Mouse (Mus musculus) liver, embryonic 13.5 days (tissue): Measurements from ENCODE around the gene Commd2. TPM values are rescaled to one million over a fixed set of nuclear protein-coding genes. Genes with fewer than 3 reads are reported as not detected.

ENCODE experiments used
- ATAC-seq: fragments of 200-750 bp; cut with Nextera tagmentation; 2 replicates; pipeline ENCODE4 v1.8.0; 2017; ENCODE audit warnings: low read depth, mild to moderate bottlenecking, moderate number of reproducible peaks, moderate library complexity
- DNase-seq: peaks from one replicate; pipeline ENCODE4 v3.0.0; 2022
- H3K27ac ChIP-seq: fragments of 300-500 bp; sonication (generic); 2 replicates; pipeline ENCODE4 v1.5.1; 2015; ENCODE audit warnings: moderate library complexity, mild to moderate bottlenecking, inconsistent platforms
- H3K27me3 ChIP-seq: fragments of 300-500 bp; sonication (generic); 2 replicates; pipeline ENCODE4 v1.6.1; 2015; ENCODE audit warnings: mild to moderate bottlenecking, inconsistent platforms
- H3K36me3 ChIP-seq: fragments of 300-500 bp; sonication (generic); 2 replicates; pipeline ENCODE4 v1.6.1; 2015; ENCODE audit warnings: mild to moderate bottlenecking, inconsistent platforms
- H3K4me1 ChIP-seq: fragments of 300-500 bp; sonication (generic); replicated peaks from 2 replicates; pipeline ENCODE4 v1.6.1; 2015; ENCODE audit warnings: inconsistent platforms
- H3K4me2 ChIP-seq: fragments of 300-500 bp; sonication (generic); 2 replicates; pipeline ENCODE4 v1.6.1; 2015; ENCODE audit warnings: inconsistent platforms, mild to moderate bottlenecking, moderate library complexity
- H3K4me3 ChIP-seq: fragments of 300-500 bp; sonication (generic); replicated peaks from 2 replicates; pipeline ENCODE4 v1.5.1; 2015; ENCODE audit warnings: mild to moderate bottlenecking, inconsistent platforms
- H3K9ac ChIP-seq: fragments of 300-500 bp; sonication (generic); 2 replicates; pipeline ENCODE4 v1.6.1; 2015; ENCODE audit warnings: mild to moderate bottlenecking, inconsistent platforms
- H3K9me3 ChIP-seq: fragments of 300-500 bp; sonication (generic); replicated peaks from 2 replicates; pipeline ENCODE4 v1.6.1; 2016; ENCODE audit warnings: inconsistent platforms
- WGBS: fragments of 180-500 bp; shearing (Covaris S2); methylation state at CpG from one replicate; pipeline ENCODE4 v1.1.7; 2015; ENCODE audit not compliant: insufficient replicate concordance; 5-methylcytosine and 5-hydroxymethylcytosine counted together
- microRNA-seq: library from miRNA; unstranded; fragments of <30 nt; microRNA quantifications from one replicate; pipeline ENCODE4, GENCODE M21; 2016
- polyA plus RNA-seq: library from polyadenylated mRNA; unstranded; fragments of >200 nt; fragmentation: Nextera tagmentation; extraction: Ambion mirVana; gene quantifications from 2 replicates; pipeline ENCODE4 v1.2.1, GENCODE M21; 2015

Gene Commd2
- polyA plus RNA-seq, 1 experiment from 2014 or later, result 44.5 TPM

DNA sequence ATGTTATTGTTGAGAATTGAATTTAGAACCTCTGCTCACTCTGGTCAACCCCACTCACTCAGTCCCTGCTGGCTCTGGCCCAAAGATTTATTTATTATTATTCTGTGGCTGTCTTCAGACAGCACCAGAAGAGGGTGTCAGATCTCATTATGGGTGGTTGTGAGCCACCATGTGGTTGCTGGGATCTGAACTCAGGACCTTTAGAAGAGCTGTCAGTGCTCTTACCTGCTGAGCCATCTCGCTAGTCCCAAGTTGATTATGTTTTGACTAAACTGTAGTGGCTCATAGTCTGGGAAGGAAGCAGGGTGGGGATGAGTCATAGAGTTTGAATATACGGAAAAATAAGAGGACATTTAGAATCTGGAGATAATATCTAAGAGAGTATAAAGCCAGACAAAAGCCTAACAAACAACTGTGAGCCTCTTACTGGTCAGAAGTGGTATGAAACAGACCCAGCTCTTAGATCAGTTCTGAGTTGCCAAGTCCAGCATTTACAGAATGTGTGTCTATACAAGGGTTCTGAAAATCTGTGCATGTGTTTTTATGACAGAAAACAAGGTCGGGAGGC, 39.0 kb downstream of the Commd2 start:
- H3K4me1 ChIP-seq, result no peaks in the 10 kb centered on the region
- H3K4me3 ChIP-seq, result no peak overlapping the region
- no peaks in the 10 kb centered on the region for H3K36me3 ChIP-seq
- no peaks in the 10 kb centered on the region for H3K27me3 ChIP-seq
- no peak overlapping the region for H3K27ac ChIP-seq
- no peak for DNase-seq
- no peak overlapping the region for H3K9ac ChIP-seq
- H3K9me3 ChIP-seq, result no peaks in the 10 kb centered on the region
- 52% methylated on average over 3 of the region's 3 CpGs for WGBS
- ATAC-seq, result no peak
- H3K4me2 ChIP-seq, result no peak overlapping the region

- Histone ChIP-seq H3K4me2 (no peak overlapping the region), H3K9ac (no peak overlapping the region), H3K9me3 (no peaks in the 10 kb centered on the region), H3K27ac (no peak overlapping the region), H3K4me1 (no peaks in the 10 kb centered on the region), H3K36me3 (no peaks in the 10 kb centered on the region), H3K4me3 (no peak overlapping the region), H3K27me3 (no peaks in the 10 kb centered on the region)
- 19% methylated on average over 7 of the region's 7 CpGs for WGBS
- DNase-seq (no peak), ATAC-seq (no peak)
Measured at GRCm38 (mm10) chr3:57611776-57612175, 39.7 kb downstream of the Commd2 start.

- no peaks in the 10 kb centered on the region for H3K27me3 ChIP-seq
- H3K4me1 ChIP-seq, result no peaks in the 10 kb centered on the region
- ATAC-seq, result no peak
- no peak overlapping the region for H3K4me3 ChIP-seq
- H3K36me3 ChIP-seq, result no peaks in the 10 kb centered on the region
- no peak for DNase-seq
- H3K4me2 ChIP-seq, result no peak overlapping the region
- 37% methylated on average over 1 of the region's 1 CpGs for WGBS
- H3K27ac ChIP-seq, result no peak overlapping the region
- no peak overlapping the region for H3K9ac ChIP-seq
- no peaks in the 10 kb centered on the region for H3K9me3 ChIP-seq
Measured at GRCm38 (mm10) chr3:57604618-57605015, 46.9 kb downstream of the Commd2 start.

- H3K27ac ChIP-seq, result no peak overlapping the region
- no peak for DNase-seq
- H3K4me2 ChIP-seq, result no peak overlapping the region
- 46% methylated on average over 5 of the region's 5 CpGs for WGBS
- H3K9me3 ChIP-seq, result no peaks in the 10 kb centered on the region
- no peak overlapping the region for H3K4me3 ChIP-seq
- H3K4me1 ChIP-seq, result no peaks in the 10 kb centered on the region
- H3K36me3 ChIP-seq, result no peaks in the 10 kb centered on the region
- H3K27me3 ChIP-seq, result no peaks in the 10 kb centered on the region
- ATAC-seq, result no peak
- no peak overlapping the region for H3K9ac ChIP-seq
Measured at GRCm38 (mm10) chr3:57603891-57604617, 47.5 kb downstream of the Commd2 start.

- Histone ChIP-seq H3K27ac (no peak overlapping the region), H3K4me2 (no peak overlapping the region), H3K4me3 (no peak overlapping the region), H3K9me3 (no peaks in the 10 kb centered on the region), H3K36me3 (no peaks in the 10 kb centered on the region), H3K9ac (no peak overlapping the region), H3K4me1 (no peaks in the 10 kb centered on the region), H3K27me3 (no peaks in the 10 kb centered on the region)
- 58% methylated on average over 4 of the region's 4 CpGs for WGBS
- ATAC-seq (no peak), DNase-seq (no peak)
Measured at GRCm38 (mm10) chr3:57602610-57603009, 48.9 kb downstream of the Commd2 start.

GRCm38 (mm10) chr3:57596566-57596965, 54.9 kb downstream of the Commd2 start:
- H3K4me2 ChIP-seq, result no peak overlapping the region
- 44% methylated on average over 7 of the region's 7 CpGs for WGBS
- no peaks in the 10 kb centered on the region for H3K9me3 ChIP-seq

DNA sequence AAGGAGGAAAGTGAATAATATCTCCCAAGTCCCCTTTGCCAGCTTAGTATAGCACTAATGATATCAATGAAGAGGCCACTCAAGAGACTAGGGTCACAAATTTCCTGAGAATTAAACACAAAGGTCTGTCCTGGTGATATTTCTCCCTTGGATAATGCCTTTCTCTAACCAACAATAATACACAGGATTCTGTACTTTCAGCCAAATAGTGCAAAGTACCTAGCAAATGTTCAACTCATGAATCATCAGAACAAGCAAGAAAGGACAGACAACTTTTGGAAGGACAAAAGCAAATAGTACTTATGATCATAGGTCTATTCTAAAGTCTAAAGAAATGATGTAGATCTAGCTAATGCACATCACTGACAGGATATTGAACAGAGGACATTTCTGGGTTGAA, 56.0 kb downstream of the Commd2 start:
- H3K9ac ChIP-seq, result no peak overlapping the region
- no peaks in the 10 kb centered on the region for H3K36me3 ChIP-seq
- no peak for ATAC-seq
- H3K4me3 ChIP-seq, result no peak overlapping the region
- H3K4me2 ChIP-seq, result no peak overlapping the region
- no peak overlapping the region for H3K27ac ChIP-seq
- DNase-seq, result no peak
- H3K9me3 ChIP-seq, result no peaks in the 10 kb centered on the region
- H3K27me3 ChIP-seq, result no peaks in the 10 kb centered on the region
- H3K4me1 ChIP-seq, result no peaks in the 10 kb centered on the region

More at GRCm38 (mm10) chr3:57596566-57596965, 54.9 kb downstream of the Commd2 start:
- Histone ChIP-seq H3K4me1 (no peaks in the 10 kb centered on the region), H3K27ac (no peak overlapping the region), H3K9ac (no peak overlapping the region), H3K36me3 (no peaks in the 10 kb centered on the region), H3K27me3 (no peaks in the 10 kb centered on the region), H3K4me3 (no peak overlapping the region)
- no peak for DNase-seq
- ATAC-seq, result no peak

Small RNAs within 50 kb of the gene (microRNA-seq; reads per million reads assigned to microRNA genes)
- not detected for gene Mir6377

Other genes starting within 250 kb of the Commd2 start
- gene Tm4sf4, start 226.4 kb downstream of the Commd2 start, polyA plus RNA-seq, result 27.9 and 31.5 TPM in 2 replicates
- 1.5 TPM in 2 replicates for gene Wwtr1, start 75.8 kb downstream of the Commd2 start, polyA plus RNA-seq
- gene Ankub1, start 41.1 kb upstream of the Commd2 start, polyA plus RNA-seq, result not detected in 2 replicates
- gene Rnf13, start 84.3 kb upstream of the Commd2 start, polyA plus RNA-seq, result 30.5 and 35.6 TPM in 2 replicates
- 7.5 and 8.6 TPM in 2 replicates for gene Pfn2, start 196.4 kb upstream of the Commd2 start, polyA plus RNA-seq